ENCODE assay signal across 9 mouse cellular contexts in genomic region chr11:74468195-74468594, GRCm38 (mm10).
DNase-seq lines count a peak whose midpoint lies in the region; ATAC-seq and TF ChIP-seq lines count a peak whose summit lies in the region.
"Had no signal": no experiment of that assay in that cellular context is flagged by ENCODE, and none has a peak within 500 bp of the region (broad histone marks: within the 10 kb centered on the region; RNA-seq: fewer than 3 reads in every experiment).

No protein-coding gene starts in this region.

- no peak overlapping the region for H3K4me2 ChIP-seq in neural tube, embryonic 15.5 days
- H3K4me2 ChIP-seq in liver, postnatal 0 days (ENCODE audit: low read depth, low read length): no peak overlapping the region
- no peak overlapping the region for H3K4me2 ChIP-seq in stomach, postnatal 0 days (replicated peaks; ENCODE audit: low read depth)

- no peaks in the 10 kb centered on the region for H3K36me3 ChIP-seq in neural tube, embryonic 15.5 days
- no peaks in the 10 kb centered on the region for H3K36me3 ChIP-seq in liver, postnatal 0 days (replicated peaks; ENCODE audit: insufficient read depth, low read length)
- no peaks in the 10 kb centered on the region for H3K36me3 ChIP-seq in stomach, postnatal 0 days (ENCODE audit: control insufficient read depth, insufficient read depth, low read length)

- ATAC-seq in neural tube, embryonic 15.5 days (ENCODE audit: low FRiP score): no peak
- ATAC-seq in liver, postnatal 0 days: 0 out of 2 replicates have a peak, but pooled peaks have one; percentile 29
- ATAC-seq in stomach, postnatal 0 days (ENCODE audit: low FRiP score, low TSS enrichment): peak; percentile 45; the same call in 1 of the 2 replicates
- no peak for ATAC-seq in megakaryocyte progenitor cell, adult 5-6 weeks (replicated peaks; ENCODE audit: poor library complexity)

- no peak for TF ChIP-seq CTCF in liver, postnatal 0 days (IDR thresholded peaks at IDR 0.05; ENCODE audit: low read depth)
- no peak for TF ChIP-seq CTCF in stomach, postnatal 0 days (IDR thresholded peaks at IDR 0.05; ENCODE audit: low read depth)

- no peak overlapping the region for H3K9ac ChIP-seq in neural tube, embryonic 15.5 days (replicated peaks)
- no peak overlapping the region for H3K9ac ChIP-seq in liver, postnatal 0 days (replicated peaks)
- no peak overlapping the region for H3K9ac ChIP-seq in stomach, postnatal 0 days (ENCODE audit: low read length)

- DNase-seq in adrenal gland, adult (ENCODE audit: inconsistent age in 2 of 2, low spot score in 1 of 2): peak; percentile 31 to 57
- no peak for DNase-seq in adrenal gland, adult 18-20 months (ENCODE audit: low spot score in 2 of 2)
- DNase-seq in neural tube, embryonic 10.5 days (ENCODE audit: extremely low spot score, low spot score): peak; percentile 22
- peak; percentile 29 for DNase-seq in liver, postnatal 0 days
- DNase-seq in stomach, postnatal 0 days (ENCODE audit: low spot score): peak; percentile 59
- no peak for DNase-seq in spleen, postnatal 14 days (ENCODE audit: low spot score in 2 of 2)
- DNase-seq: cerebellum, adult 18-20 months had no signal

- no peaks in the 10 kb centered on the region for H3K9me3 ChIP-seq in neural tube, embryonic 15.5 days (replicated peaks)
- H3K9me3 ChIP-seq in liver, postnatal 0 days (ENCODE audit: low read length): no peaks in the 10 kb centered on the region
- no peaks in the 10 kb centered on the region for H3K9me3 ChIP-seq in stomach, postnatal 0 days (ENCODE audit: control insufficient read depth, low read length)

- H3K4me3 ChIP-seq in neural tube, embryonic 15.5 days (replicated peaks): no peak overlapping the region
- no peak overlapping the region for H3K4me3 ChIP-seq in liver, postnatal 0 days (ENCODE audit: low read depth, low read length)
- no peak overlapping the region for H3K4me3 ChIP-seq in stomach, postnatal 0 days (ENCODE audit: low read depth, low read length)

- H3K27me3 ChIP-seq in neural tube, embryonic 15.5 days (replicated peaks): no peaks in the 10 kb centered on the region
- no peaks in the 10 kb centered on the region for H3K27me3 ChIP-seq in liver, postnatal 0 days (ENCODE audit: insufficient read depth, low read length)
- H3K27me3 ChIP-seq in stomach, postnatal 0 days (ENCODE audit: control insufficient read depth, insufficient read depth, low read length): no peaks in the 10 kb centered on the region

- H3K27ac ChIP-seq in neural tube, embryonic 15.5 days (replicated peaks): no peak overlapping the region
- H3K27ac ChIP-seq in liver, postnatal 0 days (ENCODE audit: low read depth): no peak overlapping the region
- H3K27ac ChIP-seq in stomach, postnatal 0 days (replicated peaks): no peak overlapping the region

- WGBS in neural tube, embryonic 15.5 days: 42% methylated on average over 6 of the region's 6 CpGs
- WGBS in liver, postnatal 0 days (ENCODE audit: insufficient replicate concordance): 42% methylated on average over 6 of the region's 6 CpGs
- 29% methylated on average over 6 of the region's 6 CpGs for WGBS in stomach, postnatal 0 days

- TF ChIP-seq EP300 in liver, postnatal 0 days (IDR thresholded peaks at IDR 0.05; ENCODE audit: low read depth): no peak
- no peak for TF ChIP-seq EP300 in stomach, postnatal 0 days (optimal IDR thresholded peaks at IDR 0.05)

- H3K4me1 ChIP-seq in neural tube, embryonic 15.5 days: peaks cover 14% of the 10 kb centered on the region
- no peaks in the 10 kb centered on the region for H3K4me1 ChIP-seq in liver, postnatal 0 days (ENCODE audit: insufficient read depth)
- H3K4me1 ChIP-seq in stomach, postnatal 0 days (replicated peaks; ENCODE audit: control insufficient read depth, insufficient read depth): no peaks in the 10 kb centered on the region; the same call in 1 of the 2 replicates

Comparison
In these comparisons a context has a peak if more than half of its experiments do, and no peak if none do; other contexts are left out.
1. DNase-seq: peak in adrenal gland, adult (2 of 2), neural tube, embryonic 10.5 days (single experiment), liver, postnatal 0 days (single experiment) and stomach, postnatal 0 days (single experiment); none in adrenal gland, adult 18-20 months (0 of 2) and spleen, postnatal 14 days (0 of 2).
2. ATAC-seq: peak in liver, postnatal 0 days (single experiment) and stomach, postnatal 0 days (single experiment); none in neural tube, embryonic 15.5 days (single experiment) and megakaryocyte progenitor cell, adult 5-6 weeks (single experiment).